Mouse (Mus musculus): Measurements from ENCODE around the gene Pgghg.

The Pgghg gene

GRCm38 (mm10) chr7:140914031-140914690 lies 27.0 kb upstream of the Pgghg start:
- no peak for TF ChIP-seq GATA4 (IDR thresholded peaks at IDR 0.05; ENCODE audit: insufficient replicate concordance, low read length)

GRCm38 (mm10) chr7:140919911-140920310 lies 21.3 kb upstream of the Pgghg start:
- TF ChIP-seq GATA4 (IDR thresholded peaks at IDR 0.05; ENCODE audit: insufficient replicate concordance, low read length) = no peak

DNA sequence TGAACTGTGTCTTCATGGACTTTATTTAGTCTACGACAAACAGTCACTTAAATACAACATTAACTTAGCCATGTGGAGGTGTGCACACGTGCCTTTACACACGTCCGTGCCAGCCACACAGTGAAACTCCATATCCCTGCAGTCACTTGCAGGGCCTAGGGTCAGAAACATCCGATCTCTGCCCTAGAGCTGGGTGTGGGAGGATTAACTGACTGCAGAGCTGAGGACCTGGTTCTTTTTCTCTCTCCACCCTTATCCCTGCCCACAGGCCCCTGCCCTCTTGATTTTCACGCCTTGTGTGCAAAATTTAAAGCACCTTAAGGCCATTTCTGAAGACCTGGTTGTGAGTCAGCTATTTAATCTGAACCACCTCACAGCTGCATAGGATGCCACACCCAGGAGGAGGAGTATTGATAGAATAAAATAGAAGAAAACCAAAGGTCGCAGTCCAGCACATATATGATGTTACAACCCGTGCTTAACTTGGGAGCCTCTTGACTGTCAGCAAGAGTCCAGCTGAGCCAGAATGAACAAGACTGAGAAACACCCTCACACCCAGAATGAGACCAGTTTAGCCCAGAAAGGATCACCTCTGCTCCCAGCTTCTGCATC lies 20.7 kb upstream of the Pgghg start, which contains the start of gene Nlrp6:
Nlrp6 (plus strand) TSS at position 485 of the 612 bp plus-strand sequence.
- no peak for TF ChIP-seq GATA4 (IDR thresholded peaks at IDR 0.05; ENCODE audit: insufficient replicate concordance, low read length)

GRCm38 (mm10) chr7:140921225-140921975 lies 19.8 kb upstream of the Pgghg start:
- TF ChIP-seq GATA4 (IDR thresholded peaks at IDR 0.05; ENCODE audit: insufficient replicate concordance, low read length) = no peak

DNA sequence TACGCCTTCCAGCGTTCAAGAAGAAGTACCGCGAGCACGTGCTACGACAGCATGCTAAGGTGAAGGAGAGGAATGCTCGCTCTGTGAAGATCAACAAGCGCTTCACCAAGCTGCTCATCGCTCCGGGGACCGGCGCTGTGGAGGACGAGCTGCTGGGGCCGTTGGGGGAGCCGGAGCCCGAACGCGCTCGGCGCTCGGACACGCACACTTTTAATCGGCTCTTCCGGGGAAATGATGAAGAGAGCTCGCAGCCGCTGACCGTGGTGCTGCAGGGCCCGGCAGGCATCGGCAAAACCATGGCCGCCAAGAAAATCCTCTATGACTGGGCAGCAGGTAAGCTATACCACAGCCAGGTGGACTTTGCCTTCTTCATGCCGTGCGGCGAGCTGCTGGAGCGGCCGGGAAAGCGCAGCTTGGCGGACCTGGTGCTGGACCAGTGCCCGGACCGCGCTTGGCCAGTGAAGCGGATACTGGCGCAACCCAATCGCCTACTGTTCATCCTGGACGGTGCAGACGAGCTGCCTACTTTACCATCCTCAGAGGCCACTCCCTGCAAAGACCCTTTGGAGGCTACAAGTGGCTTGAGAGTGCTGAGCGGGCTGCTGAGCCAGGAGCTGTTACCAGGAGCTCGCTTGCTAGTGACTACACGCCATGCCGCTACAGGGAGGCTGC lies 18.7 kb upstream of the Pgghg start:
- TF ChIP-seq GATA4 (IDR thresholded peaks at IDR 0.05; ENCODE audit: insufficient replicate concordance, low read length) = peak; percentile 12; the same call in 1 of the 2 replicates

GRCm38 (mm10) chr7:140923070-140923775 lies 18.0 kb upstream of the Pgghg start:
- TF ChIP-seq GATA4 (IDR thresholded peaks at IDR 0.05; ENCODE audit: insufficient replicate concordance, low read length) = no peak

GRCm38 (mm10) chr7:140927181-140927580 lies 14.0 kb upstream of the Pgghg start:
- no peak for TF ChIP-seq GATA4 (IDR thresholded peaks at IDR 0.05; ENCODE audit: insufficient replicate concordance, low read length)

DNA sequence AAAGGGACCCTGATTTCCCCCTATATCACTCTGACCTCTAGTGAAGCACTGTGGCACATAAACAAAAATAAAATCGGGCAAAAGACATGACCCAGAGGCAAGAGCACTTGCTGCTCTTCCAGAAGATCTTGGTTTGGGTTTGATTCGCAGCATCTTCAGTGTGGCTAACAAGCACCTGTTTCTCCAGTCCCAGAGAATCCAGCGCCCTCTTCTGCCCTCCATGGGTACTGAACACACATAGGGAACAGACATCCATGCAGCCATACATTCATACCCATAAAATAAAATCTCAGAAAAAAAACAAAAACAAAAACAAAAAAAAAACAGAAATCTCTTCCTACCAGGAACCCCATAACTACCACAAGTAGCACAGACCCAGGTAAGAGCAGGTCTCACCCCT lies 2.8 kb upstream of the Pgghg start:
- TF ChIP-seq GATA4 (IDR thresholded peaks at IDR 0.05; ENCODE audit: insufficient replicate concordance, low read length) = no peak

GRCm38 (mm10) chr7:140938896-140939295 lies 2.3 kb upstream of the Pgghg start:
- TF ChIP-seq GATA4 (IDR thresholded peaks at IDR 0.05; ENCODE audit: insufficient replicate concordance, low read length) = no peak

- no peak for TF ChIP-seq GATA4 (IDR thresholded peaks at IDR 0.05; ENCODE audit: insufficient replicate concordance, low read length)
Observed at GRCm38 (mm10) chr7:140939669-140940171, 1.5 kb upstream of the Pgghg start.

DNA sequence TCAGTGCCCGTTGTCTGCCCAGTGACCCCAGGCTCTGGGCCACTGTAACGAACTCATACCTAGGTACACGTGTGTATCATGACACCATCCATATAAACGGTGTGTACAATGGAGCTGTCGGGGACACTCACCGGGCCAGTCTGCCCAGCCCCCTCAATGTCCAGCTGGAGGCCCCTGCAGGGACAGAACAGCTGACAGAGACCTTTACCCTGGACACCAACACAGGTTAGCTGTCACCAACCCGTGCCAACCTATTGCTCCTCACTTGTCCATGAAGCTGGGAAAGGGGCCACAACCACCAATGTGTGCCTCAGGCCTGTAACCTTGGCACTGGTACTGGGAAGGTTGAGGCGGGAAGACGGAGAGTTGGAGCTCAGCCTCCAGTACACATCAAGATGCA lies 1.1 kb downstream of the Pgghg start:
- no peak for TF ChIP-seq GATA4 (IDR thresholded peaks at IDR 0.05; ENCODE audit: insufficient replicate concordance, low read length)

GRCm38 (mm10) chr7:140942811-140943210 lies 1.6 kb downstream of the Pgghg start:
- TF ChIP-seq GATA4 (IDR thresholded peaks at IDR 0.05; ENCODE audit: insufficient replicate concordance, low read length) = no peak

GRCm38 (mm10) chr7:140943356-140943755 lies 2.2 kb downstream of the Pgghg start:
- no peak for TF ChIP-seq GATA4 (IDR thresholded peaks at IDR 0.05; ENCODE audit: insufficient replicate concordance, low read length)

DNA sequence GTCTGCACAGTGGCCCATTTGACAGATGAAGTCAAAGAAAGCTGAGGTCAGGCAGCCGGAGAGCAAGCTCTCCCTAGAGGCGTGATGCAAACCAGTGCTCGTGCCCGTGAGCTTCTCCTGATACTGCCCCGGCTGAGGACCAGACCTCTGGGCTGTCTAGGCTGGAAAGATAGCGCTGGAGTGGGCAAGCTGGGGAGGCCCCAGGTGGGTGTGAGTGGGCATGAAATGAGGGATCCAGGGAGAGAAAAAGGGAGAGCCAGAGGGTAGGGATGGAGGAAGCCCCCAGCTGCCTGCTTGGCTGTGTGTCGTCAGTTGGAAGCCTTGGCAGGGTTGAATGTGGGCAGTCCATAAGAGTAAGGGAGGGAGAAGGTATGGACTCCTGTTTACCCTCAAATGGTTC lies 3.0 kb downstream of the Pgghg start:
- no peak for TF ChIP-seq GATA4 (IDR thresholded peaks at IDR 0.05; ENCODE audit: insufficient replicate concordance, low read length)

DNA sequence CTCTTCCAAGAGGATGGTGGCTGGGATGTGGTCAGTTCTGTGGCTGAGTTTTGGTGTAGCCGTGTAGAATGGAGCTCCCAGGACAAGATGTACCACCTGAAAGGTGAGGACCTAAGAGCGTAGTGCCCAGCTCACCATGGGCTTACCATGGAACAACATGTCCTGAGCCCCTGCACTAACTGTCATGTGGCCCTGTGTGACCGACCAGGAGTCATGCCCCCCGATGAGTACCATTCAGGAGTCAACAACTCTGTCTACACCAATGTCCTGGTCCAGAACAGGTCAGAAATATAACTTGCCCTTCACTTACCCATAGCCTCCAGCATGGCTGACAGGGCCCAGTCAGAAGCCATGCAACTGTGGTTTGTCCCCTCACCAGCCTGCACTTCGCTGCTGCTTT lies 4.1 kb downstream of the Pgghg start:
- TF ChIP-seq GATA4 (IDR thresholded peaks at IDR 0.05; ENCODE audit: insufficient replicate concordance, low read length) = no peak

All from liver, adult (tissue).